Mouse (Mus musculus): ENCODE results near the gene Olfr1487. TPM values are rescaled to one million over a fixed set of nuclear protein-coding genes. Genes with fewer than 3 reads are reported as not detected.
"Not testable (repeated sequence)": the region's sequence is repeated elsewhere in the genome, so short reads cannot be mapped to it uniquely, and the experiment has no call there.

Gene Olfr1487
- polyA plus RNA-seq (2012; rRNA removed) = not detected in 2 replicates

GRCm38 (mm10) chr19:13617075-13617474, at the start of gene Olfr1487:
Gene Olfr1487, plus strand, starts transcription at chr19:13617375.
- 88% methylated on average over 2 of the region's 2 CpGs for WGBS
- H3K4me3 ChIP-seq (replicated peaks; ENCODE audit: extremely low read depth, low read depth, low read length); DNase-seq; H3K4me1 ChIP-seq (ENCODE audit: control insufficient read depth, insufficient read depth, low read length): not testable (repeated sequence)

- no peaks in the 10 kb centered on the region for H3K4me1 ChIP-seq (ENCODE audit: control insufficient read depth, insufficient read depth, low read length)
- WGBS = 86% methylated on average over 1 of the region's 1 CpGs
Measured at GRCm38 (mm10) chr19:13583211-13583610, 34.0 kb upstream of the Olfr1487 start, which contains the start of gene Olfr1484. Gene Olfr1484, plus strand, starts transcription at chr19:13583511.

GRCm38 (mm10) chr19:13631321-13631720, 14.1 kb downstream of the Olfr1487 start, which contains the start of gene Olfr1489:
Gene Olfr1489, plus strand, starts transcription at chr19:13631621.
- H3K4me1 ChIP-seq (ENCODE audit: control insufficient read depth, insufficient read depth, low read length) = no peaks in the 10 kb centered on the region
- 77% methylated on average over 1 of the region's 1 CpGs for WGBS
- H3K4me3 ChIP-seq (replicated peaks; ENCODE audit: extremely low read depth, low read depth, low read length) = no peak within 1 kb of the TSS
- DNase-seq = no peak
- no peak for TF ChIP-seq CTCF (IDR thresholded peaks at IDR 0.05; ENCODE audit: insufficient read depth, low read length)
- TF ChIP-seq POLR2A (IDR thresholded peaks at IDR 0.05; ENCODE audit: borderline replicate concordance, extremely low read depth, low read depth, low read length) = no peak

More at GRCm38 (mm10) chr19:13583211-13583610, 34.0 kb upstream of the Olfr1487 start, which contains the start of gene Olfr1484:
- no peak for TF ChIP-seq CTCF (IDR thresholded peaks at IDR 0.05; ENCODE audit: insufficient read depth, low read length)
- H3K4me3 ChIP-seq (replicated peaks; ENCODE audit: extremely low read depth, low read depth, low read length) = no peak within 1 kb of the TSS
- DNase-seq = no peak

- no peak within 1 kb of the TSS for H3K4me3 ChIP-seq (replicated peaks; ENCODE audit: extremely low read depth, low read depth, low read length)
- WGBS = 48% methylated on average over 1 of the region's 1 CpGs
- no peaks in the 10 kb centered on the region for H3K4me1 ChIP-seq (ENCODE audit: control insufficient read depth, insufficient read depth, low read length)
- no peak for DNase-seq
- TF ChIP-seq POLR2A (IDR thresholded peaks at IDR 0.05; ENCODE audit: borderline replicate concordance, extremely low read depth, low read depth, low read length) (no peak), CTCF (IDR thresholded peaks at IDR 0.05; ENCODE audit: insufficient read depth, low read length) (no peak)
Measured at GRCm38 (mm10) chr19:13650791-13651190, 33.6 kb downstream of the Olfr1487 start, which contains the start of gene Olfr1490. Gene Olfr1490, plus strand, starts transcription at chr19:13651091.

Other genes with a start within 250 kb of the Olfr1487 start
- gene Olfr1469, start 209.5 kb upstream of the Olfr1487 start, polyA plus RNA-seq (2012; rRNA removed) = not detected in 2 replicates
- gene Olfr1471, start 174.0 kb upstream of the Olfr1487 start, polyA plus RNA-seq (2012; rRNA removed) = not detected in 2 replicates
- gene Olfr1472, start 161.3 kb upstream of the Olfr1487 start, polyA plus RNA-seq (2012; rRNA removed) = not detected in 2 replicates
- not detected in 2 replicates for gene Olfr1474, start 147.8 kb upstream of the Olfr1487 start, polyA plus RNA-seq (2012; rRNA removed)
- gene Olfr1475, start 137.2 kb upstream of the Olfr1487 start, polyA plus RNA-seq (2012; rRNA removed) = not detected in 2 replicates
- not detected in 2 replicates for gene Olfr1477, start 116.8 kb upstream of the Olfr1487 start, polyA plus RNA-seq (2012; rRNA removed)
- gene Olfr1480, start 89.5 kb upstream of the Olfr1487 start, polyA plus RNA-seq (2012; rRNA removed) = not detected in 2 replicates
- gene Olfr1484, start 33.9 kb upstream of the Olfr1487 start, polyA plus RNA-seq (2012; rRNA removed) = not detected in 2 replicates
- gene Olfr1489, start 14.2 kb downstream of the Olfr1487 start, polyA plus RNA-seq (2012; rRNA removed) = not detected in 2 replicates
- not detected in 2 replicates for gene Olfr1490, start 33.7 kb downstream of the Olfr1487 start, polyA plus RNA-seq (2012; rRNA removed)
- not detected in 2 replicates for gene Olfr1491, start 79.9 kb downstream of the Olfr1487 start, polyA plus RNA-seq (2012; rRNA removed)
- not detected in 2 replicates for gene Olfr1493-ps1, start 105.9 kb downstream of the Olfr1487 start, polyA plus RNA-seq (2012; rRNA removed)
- not detected in 2 replicates for gene Olfr1494, start 122.4 kb downstream of the Olfr1487 start, polyA plus RNA-seq (2012; rRNA removed)
- not detected in 2 replicates for gene Olfr1495, start 147.2 kb downstream of the Olfr1487 start, polyA plus RNA-seq (2012; rRNA removed)
- gene Olfr1496, start 160.5 kb downstream of the Olfr1487 start, polyA plus RNA-seq (2012; rRNA removed) = not detected in 2 replicates
- gene Olfr1497, start 180.8 kb downstream of the Olfr1487 start, polyA plus RNA-seq (2012; rRNA removed) = not detected in 2 replicates
- not detected in 2 replicates for gene Olfr1499, start 202.1 kb downstream of the Olfr1487 start, polyA plus RNA-seq (2012; rRNA removed)
- not detected in 2 replicates for gene Olfr1500, start 213.1 kb downstream of the Olfr1487 start, polyA plus RNA-seq (2012; rRNA removed)
- gene Olfr1501, start 233.3 kb downstream of the Olfr1487 start, polyA plus RNA-seq (2012; rRNA removed) = not detected in 2 replicates
- gene Olfr1502, start 244.4 kb downstream of the Olfr1487 start, polyA plus RNA-seq (2012; rRNA removed) = not detected in 2 replicates